Mouse (Mus musculus): ENCODE results near the gene Aldh3b1. TPM values are rescaled to one million over a fixed set of nuclear protein-coding genes. Genes with fewer than 3 reads are reported as not detected.

Gene Aldh3b1
- polyA plus RNA-seq, 1 experiment: 2.8 TPM

DNA sequence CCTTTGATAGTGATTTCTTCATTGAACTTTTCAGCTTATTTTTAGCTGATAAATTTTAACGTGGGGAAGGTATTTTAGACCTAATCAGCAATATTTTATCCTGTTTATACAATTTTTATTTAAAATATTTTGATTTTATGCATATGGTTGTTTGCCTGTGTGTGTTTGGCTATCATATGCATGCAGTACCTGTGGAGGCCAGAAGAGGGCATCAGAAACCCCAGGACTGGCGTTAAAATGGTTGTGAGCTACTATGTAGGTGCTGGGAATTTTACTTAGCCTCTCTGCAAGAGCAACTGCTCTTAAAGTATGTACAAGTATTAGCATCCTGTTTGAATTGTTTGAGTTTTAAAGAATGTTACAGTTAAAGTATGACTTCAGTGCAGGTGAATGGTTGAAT, 64.6 kb downstream of the Aldh3b1 start:
- Histone ChIP-seq H3K36me3 (replicated peaks; ENCODE audit: low read length) (peaks cover 30% of the 10 kb centered on the region), H3K27me3 (replicated peaks) (no peaks in the 10 kb centered on the region), H3K4me1 (peaks cover 11% of the 10 kb centered on the region), H3K4me3 (replicated peaks) (no peak overlapping the region), H3K9me3 (no peaks in the 10 kb centered on the region)
- TF ChIP-seq GATA1 (IDR thresholded peaks at IDR 0.05; ENCODE audit: borderline replicate concordance, low read length) (no peak), FLI1 (IDR thresholded peaks at IDR 0.05; ENCODE audit: low read length) (no peak)

Other genes starting within 250 kb of the Aldh3b1 start
- gene Lrp5, start 243.2 kb downstream of the Aldh3b1 start, polyA plus RNA-seq (2012; ENCODE audit: insufficient read depth, low replicate concordance): 11.6 and 18.0 TPM in 2 replicates
- 11.1 and 12.3 TPM in 2 replicates for gene 1810055G02Rik, start 221.5 kb downstream of the Aldh3b1 start, polyA plus RNA-seq (2012; ENCODE audit: insufficient read depth, low replicate concordance)
- 2.1 and 3.5 TPM in 2 replicates for gene Kmt5b, start 162.4 kb downstream of the Aldh3b1 start, polyA plus RNA-seq (2012; ENCODE audit: insufficient read depth, low replicate concordance)
- gene Chka, start 78.0 kb downstream of the Aldh3b1 start, polyA plus RNA-seq (2012; ENCODE audit: insufficient read depth, low replicate concordance): 6.8 and 18.7 TPM in 2 replicates
- gene Tcirg1, start 22.7 kb downstream of the Aldh3b1 start, polyA plus RNA-seq (2012; ENCODE audit: insufficient read depth, low replicate concordance): 39.3 and 78.0 TPM in 2 replicates
- gene Ndufs8, start 17.0 kb downstream of the Aldh3b1 start, polyA plus RNA-seq (2012; ENCODE audit: insufficient read depth, low replicate concordance): 38.8 and 142 TPM in 2 replicates
- 30.5 and 188 TPM in 2 replicates for gene Unc93b1, start 5.4 kb upstream of the Aldh3b1 start, polyA plus RNA-seq (2012; ENCODE audit: insufficient read depth, low replicate concordance)
- gene Aldh3b3, start 28.8 kb upstream of the Aldh3b1 start, polyA plus RNA-seq (2012; ENCODE audit: insufficient read depth, low replicate concordance): 0.04 TPM in 1 of 2 replicates, not detected in the other
- gene Aldh3b2, start 42.5 kb upstream of the Aldh3b1 start, polyA plus RNA-seq (2012; ENCODE audit: insufficient read depth, low replicate concordance): not detected in 2 replicates
- gene Acy3, start 56.8 kb upstream of the Aldh3b1 start, polyA plus RNA-seq (2012; ENCODE audit: insufficient read depth, low replicate concordance): 6.4 TPM in 1 of 2 replicates, not detected in the other
- gene Tbx10, start 62.9 kb upstream of the Aldh3b1 start, polyA plus RNA-seq (2012; ENCODE audit: insufficient read depth, low replicate concordance): not detected in 2 replicates
- 11.7 and 19.3 TPM in 2 replicates for gene Nudt8, start 70.8 kb upstream of the Aldh3b1 start, polyA plus RNA-seq (2012; ENCODE audit: insufficient read depth, low replicate concordance)
- 0.74 and 0.93 TPM in 2 replicates for gene Gm49405, start 70.8 kb upstream of the Aldh3b1 start, polyA plus RNA-seq (2012; ENCODE audit: insufficient read depth, low replicate concordance)
- 2.7 and 7.3 TPM in 2 replicates for gene Doc2g, start 73.5 kb upstream of the Aldh3b1 start, polyA plus RNA-seq (2012; ENCODE audit: insufficient read depth, low replicate concordance)
- gene Ndufv1, start 83.0 kb upstream of the Aldh3b1 start, polyA plus RNA-seq (2012; ENCODE audit: insufficient read depth, low replicate concordance): 111 and 122 TPM in 2 replicates
- 128 and 173 TPM in 2 replicates for gene Gstp1, start 108.2 kb upstream of the Aldh3b1 start, polyA plus RNA-seq (2012; ENCODE audit: insufficient read depth, low replicate concordance)
- not detected in 2 replicates for gene Gstp2, start 116.2 kb upstream of the Aldh3b1 start, polyA plus RNA-seq (2012; ENCODE audit: insufficient read depth, low replicate concordance)
- not detected in 2 replicates for gene Gstp3, start 129.8 kb upstream of the Aldh3b1 start, polyA plus RNA-seq (2012; ENCODE audit: insufficient read depth, low replicate concordance)
- gene Cabp2, start 151.8 kb upstream of the Aldh3b1 start, polyA plus RNA-seq (2012; ENCODE audit: insufficient read depth, low replicate concordance): not detected in 2 replicates
- gene Cdk2ap2, start 167.4 kb upstream of the Aldh3b1 start, polyA plus RNA-seq (2012; ENCODE audit: insufficient read depth, low replicate concordance): 140 and 181 TPM in 2 replicates
- 122 and 153 TPM in 2 replicates for gene Pitpnm1, start 170.2 kb upstream of the Aldh3b1 start, polyA plus RNA-seq (2012; ENCODE audit: insufficient read depth, low replicate concordance)
- 293 and 434 TPM in 2 replicates for gene Aip, start 196.1 kb upstream of the Aldh3b1 start, polyA plus RNA-seq (2012; ENCODE audit: insufficient read depth, low replicate concordance)
- not detected in 2 replicates for gene Gpr152, start 210.0 kb upstream of the Aldh3b1 start, polyA plus RNA-seq (2012; ENCODE audit: insufficient read depth, low replicate concordance)
- 0.51 and 1.2 TPM in 2 replicates for gene Cabp4, start 214.2 kb upstream of the Aldh3b1 start, polyA plus RNA-seq (2012; ENCODE audit: insufficient read depth, low replicate concordance)
- 110 and 364 TPM in 2 replicates for gene Coro1b, start 218.8 kb upstream of the Aldh3b1 start, polyA plus RNA-seq (2012; ENCODE audit: insufficient read depth, low replicate concordance)
- 777 and 793 TPM in 2 replicates for gene Ptprcap, start 223.8 kb upstream of the Aldh3b1 start, polyA plus RNA-seq (2012; ENCODE audit: insufficient read depth, low replicate concordance)
- 108 and 492 TPM in 2 replicates for gene Rps6kb2, start 233.5 kb upstream of the Aldh3b1 start, polyA plus RNA-seq (2012; ENCODE audit: insufficient read depth, low replicate concordance)
- 1.3 and 5.6 TPM in 2 replicates for gene Carns1, start 245.7 kb upstream of the Aldh3b1 start, polyA plus RNA-seq (2012; ENCODE audit: insufficient read depth, low replicate concordance)

Data from megakaryocyte, embryonic 14.5 days (primary cell).